Mouse (Mus musculus) splenic B cell, adult 2 months (primary cell): Measurements from ENCODE around the gene Inf2.

Experiments used
- DNase-seq: peaks from one replicate; pipeline ENCODE4 v3.0.0-alpha.2; 2011; ENCODE audit warnings: low read depth, low spot score
- H3K27me3 ChIP-seq: 2 replicates; pipeline ENCODE4 v1.6.1; 2012; ENCODE audit warnings: mild to moderate bottlenecking, low read length, moderate library complexity, mixed read lengths; ENCODE audit not compliant: control insufficient read depth, poor library complexity, insufficient read depth, severe bottlenecking
- H3K36me3 ChIP-seq: 2 replicates; pipeline ENCODE4 v1.6.1; 2012; ENCODE audit warnings: mild to moderate bottlenecking, low read length, moderate library complexity, mixed read lengths; ENCODE audit not compliant: control insufficient read depth, poor library complexity, insufficient read depth, severe bottlenecking

Inf2 gene

GRCm38 (mm10) chr12:112639526-112639925, 50.9 kb downstream of the Inf2 start:
- peaks cover 2% of the 10 kb centered on the region; the same call in 1 of the 2 replicates for H3K36me3 ChIP-seq
- H3K27me3 ChIP-seq = no peaks in the 10 kb centered on the region; the same call in 1 of the 2 replicates
- DNase-seq = no peak

GRCm38 (mm10) chr12:112643126-112643525, 54.5 kb downstream of the Inf2 start:
- no peaks in the 10 kb centered on the region; the same call in 1 of the 2 replicates for H3K27me3 ChIP-seq
- H3K36me3 ChIP-seq = peaks cover 2% of the 10 kb centered on the region; the same call in 1 of the 2 replicates
- DNase-seq = no peak

- Histone ChIP-seq H3K27me3 (no peaks in the 10 kb centered on the region), H3K36me3 (peaks cover 2% of the 10 kb centered on the region)
- DNase-seq = peak; percentile 99
Observed at GRCm38 (mm10) chr12:112644180-112644854, 55.7 kb downstream of the Inf2 start, which contains the start of gene Siva1. Gene Siva1, plus strand, starts transcription at chr12:112644679.

- Histone ChIP-seq H3K27me3 (no peaks in the 10 kb centered on the region), H3K36me3 (peaks cover 2% of the 10 kb centered on the region)
- no peak for DNase-seq
Observed at GRCm38 (mm10) chr12:112644855-112645506, 56.4 kb downstream of the Inf2 start.

GRCm38 (mm10) chr12:112646139-112646538, 57.6 kb downstream of the Inf2 start:
- DNase-seq = no peak
- Histone ChIP-seq H3K27me3 (no peaks in the 10 kb centered on the region), H3K36me3 (no peaks in the 10 kb centered on the region; the same call in 1 of the 2 replicates)

- no peaks in the 10 kb centered on the region; the same call in none of the 2 replicates for H3K36me3 ChIP-seq
- no peak for DNase-seq
- no peaks in the 10 kb centered on the region for H3K27me3 ChIP-seq
Observed at GRCm38 (mm10) chr12:112648081-112648480, 59.5 kb downstream of the Inf2 start.

- no peak for DNase-seq
- peaks cover 7% of the 10 kb centered on the region for H3K36me3 ChIP-seq
- no peaks in the 10 kb centered on the region for H3K27me3 ChIP-seq
Observed at GRCm38 (mm10) chr12:112651778-112652439, 63.3 kb downstream of the Inf2 start.

GRCm38 (mm10) chr12:112653157-112653824, 64.7 kb downstream of the Inf2 start:
- Histone ChIP-seq H3K27me3 (no peaks in the 10 kb centered on the region), H3K36me3 (peaks cover 7% of the 10 kb centered on the region)
- DNase-seq = peak; percentile 92

- no peak for DNase-seq
- Histone ChIP-seq H3K27me3 (no peaks in the 10 kb centered on the region), H3K36me3 (peaks cover 7% of the 10 kb centered on the region)
Observed at GRCm38 (mm10) chr12:112654076-112654475, 65.5 kb downstream of the Inf2 start.

GRCm38 (mm10) chr12:112658619-112659018, 70.0 kb downstream of the Inf2 start:
- no peaks in the 10 kb centered on the region for H3K27me3 ChIP-seq
- peaks cover 7% of the 10 kb centered on the region for H3K36me3 ChIP-seq
- DNase-seq = no peak

- peak; percentile 46 for DNase-seq
- Histone ChIP-seq H3K27me3 (no peaks in the 10 kb centered on the region), H3K36me3 (peaks cover 7% of the 10 kb centered on the region)
Observed at GRCm38 (mm10) chr12:112659109-112659508, 70.5 kb downstream of the Inf2 start.

- DNase-seq = no peak
- Histone ChIP-seq H3K36me3 (peaks cover 5% of the 10 kb centered on the region), H3K27me3 (no peaks in the 10 kb centered on the region)
Observed at GRCm38 (mm10) chr12:112660576-112661326, 72.2 kb downstream of the Inf2 start.

GRCm38 (mm10) chr12:112661327-112661605, 72.7 kb downstream of the Inf2 start:
- DNase-seq = no peak
- no peaks in the 10 kb centered on the region for H3K27me3 ChIP-seq
- peaks cover 3% of the 10 kb centered on the region for H3K36me3 ChIP-seq

GRCm38 (mm10) chr12:112661851-112662250, 73.3 kb downstream of the Inf2 start:
- no peaks in the 10 kb centered on the region for H3K27me3 ChIP-seq
- no peaks in the 10 kb centered on the region; the same call in none of the 2 replicates for H3K36me3 ChIP-seq
- no peak for DNase-seq
